Mouse (Mus musculus) gastrocnemius, postnatal 25 days (tissue): ENCODE measurements around the gene Serf2. TPM values are rescaled to one million over a fixed set of nuclear protein-coding genes. Genes with fewer than 3 reads are reported as not detected.

Experiments
- DNase-seq: peaks from one replicate; pipeline ENCODE4 v3.0.0; 2022
- long read RNA-seq, 2 experiments: library from polyadenylated mRNA; stranded (forward); transcript quantifications; one replicate each; pipeline ENCODE4 v2.0.0; 2021
- total RNA-seq, 2 experiments: library from RNA; stranded (reverse); gene quantifications; 1 replicate in 1 of 2; 2 replicates in 1 of 2; pipeline ENCODE4 v1.2.3; 2021

The Serf2 gene
- total RNA-seq: 100 to 1,000 TPM; 315 to 360 TPM
- long read RNA-seq, experiment 1, transcript Serf2-204 (3 exons, 3,056 nt): major isoform, 1,192 of 1,246 reads
- long read RNA-seq, experiment 1, transcript Serf2-201 (3 exons, 525 nt): minor isoform, 17 of 1,246 reads
- long read RNA-seq, experiment 1, partial matches to known transcripts: 3 of 1,246 reads
- long read RNA-seq, experiment 1, other reads (novel, unspliced or antisense): 31 of 1,246 reads
- long read RNA-seq, experiment 2, transcript Serf2-202 (3 exons, 876 nt): minor isoform, 5 of 946 reads
- long read RNA-seq, experiment 2, transcript Serf2-201 (3 exons, 525 nt): minor isoform, 19 of 946 reads
- long read RNA-seq, experiment 2, transcript Serf2-204 (3 exons, 3,056 nt): major isoform, 859 of 946 reads
- long read RNA-seq, experiment 2, partial matches to known transcripts: 30 of 946 reads
- long read RNA-seq, experiment 2, other reads (novel, unspliced or antisense): 29 of 946 reads

DNA sequence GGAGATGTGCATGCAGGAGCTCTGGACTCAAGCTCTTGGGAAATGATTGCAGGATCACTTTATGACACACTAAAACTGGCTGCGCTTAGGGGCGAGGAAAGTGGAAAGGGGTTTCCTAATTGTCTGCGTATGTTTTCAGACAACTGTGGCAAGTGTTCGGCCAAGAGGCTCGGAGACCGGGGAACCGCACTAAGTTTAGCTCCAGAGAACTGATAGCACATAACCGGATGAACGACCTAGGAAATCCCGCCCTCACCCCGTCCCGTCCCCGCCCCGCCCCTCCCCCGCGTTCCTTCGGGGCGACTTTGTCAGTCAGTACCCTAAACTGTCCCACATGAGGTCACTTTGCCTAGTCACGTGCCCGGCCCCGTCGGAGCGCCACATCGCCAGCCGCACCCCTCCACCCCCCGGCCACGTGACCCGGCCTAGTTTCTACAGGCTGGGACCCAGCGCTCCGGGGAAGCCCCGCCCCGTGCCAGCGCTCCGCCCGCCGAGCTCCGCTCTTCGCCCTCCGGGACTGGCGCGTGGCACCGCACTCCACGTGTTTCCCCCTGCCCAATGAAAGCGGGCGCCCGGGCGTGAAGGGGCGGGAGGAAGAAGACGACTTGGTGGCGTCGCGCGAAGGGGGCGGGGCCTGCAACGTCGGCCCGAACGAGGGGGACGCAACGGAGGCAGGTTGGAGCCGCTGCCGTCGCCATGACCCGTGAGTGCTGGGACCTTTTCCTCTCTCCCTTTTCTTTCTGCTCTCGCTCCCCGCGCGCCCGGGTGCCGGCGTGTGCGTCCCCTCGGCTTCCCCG, at the start of gene Serf2:
Gene Serf2 (plus strand): TSS at position 457 of the 797 bp plus-strand sequence.
- peak; percentile 100 for DNase-seq

DNA sequence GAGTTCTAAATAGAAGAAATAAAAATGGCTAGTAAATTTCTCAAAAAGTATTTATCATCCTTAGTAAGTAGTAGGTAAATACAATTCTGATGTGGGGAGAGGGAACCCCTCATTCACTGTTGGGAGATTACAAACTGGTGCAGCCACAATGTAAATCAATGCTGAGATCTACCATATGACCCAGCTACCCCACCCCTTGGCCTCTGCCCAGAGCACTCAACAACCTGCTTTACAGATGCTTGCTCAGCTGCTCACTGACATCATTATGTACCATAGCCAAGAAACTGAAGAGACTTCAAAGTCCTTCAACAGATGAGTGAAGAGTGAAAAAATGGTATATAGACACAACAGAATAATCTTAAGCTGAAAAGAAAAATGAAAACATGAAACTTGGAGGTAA, 45.7 kb upstream of the Serf2 start:
- DNase-seq: no peak

DNA sequence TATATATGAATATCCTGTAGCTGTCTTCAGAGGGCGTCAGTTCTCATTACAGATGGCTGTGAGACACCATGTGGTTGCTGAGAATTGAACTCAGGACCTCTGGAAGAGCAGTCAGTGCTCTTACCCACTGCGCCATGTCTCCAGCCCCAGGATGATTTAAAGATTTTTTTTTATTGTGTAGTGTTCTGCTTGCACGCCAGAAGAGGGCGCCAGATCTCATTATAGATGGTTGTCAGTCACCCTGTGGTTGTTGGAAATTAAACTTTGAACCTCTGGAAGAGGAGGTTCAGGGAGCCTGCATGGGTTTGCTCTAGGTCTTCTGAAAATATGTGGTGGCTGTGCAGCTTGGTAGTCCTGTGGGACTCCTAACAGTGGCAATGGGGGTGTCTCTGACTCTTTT, 40.8 kb upstream of the Serf2 start:
- no peak for DNase-seq

DNA sequence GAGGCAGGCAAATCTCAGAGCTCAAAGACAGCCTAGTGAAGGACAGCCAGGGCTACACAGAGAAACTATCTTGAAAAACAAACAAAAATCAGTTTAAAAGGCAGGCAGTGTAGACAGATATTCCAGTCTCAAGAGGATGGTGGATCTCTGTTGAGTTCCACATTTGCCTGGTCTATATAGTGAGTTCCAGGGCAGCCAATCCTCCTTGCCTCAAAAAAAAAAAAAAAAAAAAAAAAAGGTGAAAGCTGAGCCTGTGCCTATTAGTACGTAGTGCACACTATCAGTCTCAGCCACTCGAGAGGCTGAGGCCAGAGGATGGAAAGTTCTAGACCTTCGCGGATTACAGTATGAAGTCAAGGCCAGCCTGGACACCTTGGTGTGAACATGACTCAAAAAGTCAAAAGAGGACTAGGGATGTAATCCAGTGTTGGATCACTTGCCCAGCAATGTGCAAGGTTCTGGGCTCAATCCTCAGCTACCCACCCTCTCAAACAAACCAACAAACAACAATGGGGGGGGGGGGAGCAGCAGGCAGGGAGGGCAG, 36.1 kb upstream of the Serf2 start:
- no peak for DNase-seq

DNA sequence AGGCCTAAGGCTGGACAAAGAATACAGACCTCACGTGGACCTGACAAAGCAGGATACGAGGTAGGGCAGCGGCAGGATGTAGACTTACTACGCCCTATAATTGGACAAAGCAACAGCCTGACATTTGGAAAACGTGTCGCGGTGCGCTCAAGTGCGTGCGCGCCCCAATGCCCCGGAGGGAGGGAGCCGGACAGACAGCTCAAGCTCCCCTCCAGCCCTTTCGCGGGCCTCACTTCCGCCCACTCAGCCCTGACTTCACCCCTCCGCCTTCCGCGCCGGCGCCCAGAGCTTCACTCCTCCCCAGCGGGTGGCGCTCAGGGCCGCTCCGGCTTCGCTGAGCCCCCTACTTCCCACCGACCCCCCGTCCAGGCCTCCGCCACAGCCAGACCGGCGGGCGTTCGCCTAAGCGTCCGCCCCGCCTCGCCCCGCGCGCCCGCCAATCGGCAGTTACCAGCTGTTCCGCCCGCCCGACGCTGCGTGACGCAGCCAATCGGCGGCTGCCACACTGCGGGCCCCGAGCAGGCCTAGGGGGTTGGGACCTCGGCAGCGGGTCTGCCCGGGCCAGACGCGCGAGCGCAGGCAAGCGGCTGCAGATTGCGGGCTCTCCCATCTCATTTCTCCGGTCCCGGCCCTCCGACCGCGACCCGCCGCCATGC, 35.5 kb upstream of the Serf2 start, which contains the start of the genes Pdia3 and Catsper2:
Gene Pdia3 (plus strand): TSS at position 389 of the 656 bp plus-strand sequence.
Gene Catsper2 (minus strand): TSS at position 406 of the 656 bp plus-strand sequence.
- peak; percentile 99 for DNase-seq

DNA sequence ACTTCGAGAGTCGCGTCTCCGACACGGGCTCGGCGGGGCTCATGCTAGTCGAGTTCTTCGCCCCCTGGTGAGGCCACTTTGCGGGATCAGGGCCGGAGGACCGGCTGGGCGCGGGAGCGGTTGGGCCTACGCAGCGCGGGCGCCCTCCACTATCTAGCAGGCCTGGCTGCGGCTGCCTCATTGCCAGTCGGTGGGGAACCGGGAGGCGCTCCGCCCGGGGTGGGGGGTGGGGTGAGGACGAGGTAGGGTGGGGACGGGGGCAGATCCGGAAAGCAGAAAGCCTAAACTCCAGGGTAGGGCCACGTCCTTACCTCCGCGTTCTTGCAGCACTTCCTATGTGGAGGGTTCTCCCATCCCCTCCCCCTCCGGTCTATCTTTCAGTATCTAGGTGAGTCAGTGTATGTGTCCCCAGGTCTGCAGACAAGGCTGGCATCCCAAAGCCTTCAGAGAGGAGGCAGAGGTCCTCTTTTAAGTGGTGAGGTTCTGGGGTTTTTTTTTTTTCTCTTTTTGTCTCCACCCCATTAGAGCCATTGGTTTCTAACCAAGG, 34.8 kb upstream of the Serf2 start:
- no peak for DNase-seq

DNA sequence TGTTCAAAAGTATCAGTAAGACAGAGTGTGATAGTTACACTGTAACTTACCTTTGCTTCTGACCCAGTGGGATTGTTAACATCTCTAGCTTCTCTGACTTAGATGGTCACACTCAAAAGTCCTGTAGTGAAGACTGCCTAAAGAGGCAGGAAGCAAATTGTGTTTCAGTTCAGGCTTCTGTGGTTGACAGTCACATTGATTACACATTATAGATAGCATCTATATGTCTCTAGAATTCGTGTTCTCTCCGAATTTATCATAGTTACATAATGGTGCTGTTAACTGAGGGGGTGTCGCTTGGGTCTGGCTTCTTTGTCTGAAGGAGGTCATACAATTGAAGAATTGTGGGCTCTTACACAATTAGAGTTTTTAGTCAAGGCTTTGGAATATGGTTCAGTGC, 33.9 kb upstream of the Serf2 start:
- no peak for DNase-seq

DNA sequence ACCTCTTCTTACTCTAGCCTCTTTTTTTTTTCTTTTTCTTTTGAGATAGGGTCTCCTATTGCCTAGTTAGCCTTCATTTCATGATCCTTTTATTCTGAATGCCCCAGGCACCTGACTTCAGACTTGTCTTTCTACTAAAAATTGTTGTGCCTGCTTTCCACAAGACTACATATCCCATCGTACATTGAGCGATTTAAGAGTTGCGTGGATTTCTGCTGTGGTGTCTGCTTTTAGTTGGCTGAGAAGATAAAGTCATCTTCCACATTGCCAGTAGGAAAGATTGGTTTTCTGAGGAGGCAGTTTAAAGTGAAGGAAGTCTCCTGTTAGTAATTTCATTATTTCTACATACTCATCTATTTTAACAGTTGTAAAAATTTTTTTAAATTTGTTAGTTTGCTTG, 33.4 kb upstream of the Serf2 start:
- DNase-seq: no peak

DNA sequence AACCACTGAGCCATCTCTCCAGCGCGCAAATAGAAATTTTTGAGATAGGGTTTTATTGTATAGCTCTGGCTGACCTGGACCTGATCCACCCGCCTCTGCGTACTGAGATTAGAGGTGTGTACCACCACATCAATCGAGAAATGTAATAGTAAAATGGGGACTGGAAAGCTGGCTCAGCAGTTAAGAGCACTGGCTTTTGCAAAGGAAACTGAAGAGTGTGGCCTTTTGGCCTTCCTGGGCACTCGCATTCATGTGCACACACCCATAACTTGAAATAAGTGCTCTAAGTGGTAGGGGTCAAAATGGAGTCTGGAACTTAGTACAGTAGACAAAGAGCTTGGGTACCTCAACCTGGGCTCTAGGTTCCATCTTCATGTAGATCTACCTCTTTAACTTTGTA, 32.6 kb upstream of the Serf2 start:
- DNase-seq: no peak

DNA sequence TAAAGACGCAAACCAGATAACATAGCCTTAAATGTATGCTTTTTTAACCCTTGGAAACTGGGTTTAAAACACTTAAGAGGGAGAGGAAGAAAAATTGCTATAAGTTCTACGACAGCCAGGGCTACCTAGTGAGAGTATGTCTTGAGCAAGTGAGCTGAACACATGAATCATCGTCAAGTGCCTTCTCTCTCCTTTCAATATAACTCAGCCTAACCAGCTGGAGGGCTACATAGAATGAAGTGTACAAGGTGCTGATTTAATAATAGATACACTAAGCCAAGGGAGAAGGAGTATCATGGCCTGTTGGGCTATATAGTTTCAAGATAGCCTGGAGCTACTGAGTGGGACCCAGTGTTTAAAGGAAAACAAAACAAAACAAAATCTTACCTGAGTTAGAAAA, 30.5 kb upstream of the Serf2 start:
- DNase-seq: no peak

DNA sequence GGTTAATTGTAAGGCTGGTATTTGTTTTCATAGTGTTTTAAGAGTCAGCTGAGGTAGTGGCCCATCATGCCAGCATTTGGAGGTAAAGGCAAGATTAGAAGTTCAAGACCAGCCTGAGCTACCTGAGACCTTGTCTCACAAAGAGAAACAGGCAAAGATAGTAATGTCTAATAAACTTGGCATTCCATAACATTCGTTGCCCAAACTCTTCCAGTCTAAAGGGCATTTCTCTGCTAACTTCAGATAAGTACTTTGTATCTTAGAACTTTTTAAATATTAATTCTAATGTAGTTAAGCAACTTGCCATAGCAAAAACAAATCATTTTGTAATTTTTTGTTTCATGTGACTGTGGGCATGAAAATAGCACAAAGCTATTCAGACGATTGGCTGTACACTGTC, 25.8 kb upstream of the Serf2 start:
- DNase-seq: no peak

DNA sequence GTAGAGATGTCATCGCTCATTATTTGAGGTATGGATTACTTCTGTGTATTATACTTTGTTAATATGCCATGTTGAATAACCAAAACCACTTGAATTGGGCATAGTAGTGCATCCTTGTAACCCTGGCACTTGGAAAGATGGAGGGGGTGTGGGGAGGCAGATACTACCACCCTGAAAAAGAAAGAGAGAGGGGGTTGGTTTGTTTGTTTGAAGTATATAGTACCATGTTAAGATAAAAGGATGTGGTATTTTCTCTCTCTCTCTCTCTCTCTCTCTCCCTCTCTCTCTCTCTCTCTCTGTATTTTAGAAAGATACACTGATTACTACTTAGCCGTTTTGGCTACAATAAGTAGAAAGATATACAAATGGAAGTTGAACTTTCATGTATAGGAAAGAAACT, 23.1 kb upstream of the Serf2 start:
- DNase-seq: no peak

DNA sequence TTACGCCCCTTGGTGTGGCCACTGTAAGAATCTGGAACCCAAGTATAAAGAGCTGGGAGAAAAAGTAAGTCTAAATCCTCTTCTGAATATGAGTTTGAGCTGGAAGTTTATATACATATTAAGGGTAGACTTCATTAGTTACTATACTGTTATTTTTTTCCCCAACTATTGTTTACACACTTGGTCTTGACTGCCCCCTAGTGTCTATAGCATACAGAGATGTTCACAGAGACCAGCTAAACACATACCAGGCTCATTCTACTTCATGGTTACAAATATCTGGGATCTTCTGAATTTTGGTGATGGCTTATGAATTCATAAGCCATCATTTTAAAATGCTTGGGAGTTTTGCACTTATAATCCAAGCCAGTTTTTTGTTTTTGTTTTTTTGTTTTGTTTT, 14.1 kb upstream of the Serf2 start:
- no peak for DNase-seq

DNA sequence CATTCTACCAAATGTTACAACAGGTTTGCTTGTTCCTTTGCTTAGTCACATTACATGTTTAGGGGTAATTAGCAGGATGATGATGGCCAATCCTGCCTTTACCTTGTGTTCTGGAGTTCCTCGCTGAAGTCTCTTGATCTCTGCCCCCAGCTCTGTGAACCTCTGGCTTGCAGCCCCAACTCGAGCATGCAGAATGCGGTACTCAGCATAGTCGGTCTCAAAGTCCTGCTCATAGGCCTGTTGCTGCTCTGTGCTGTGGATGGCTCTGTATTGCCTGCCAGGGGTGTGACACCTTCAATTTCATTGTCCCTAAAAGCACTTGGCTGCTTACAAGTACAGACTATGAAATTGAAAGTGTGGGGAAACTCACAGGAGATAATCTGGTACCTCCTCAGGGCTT, 9.2 kb upstream of the Serf2 start:
- no peak for DNase-seq

DNA sequence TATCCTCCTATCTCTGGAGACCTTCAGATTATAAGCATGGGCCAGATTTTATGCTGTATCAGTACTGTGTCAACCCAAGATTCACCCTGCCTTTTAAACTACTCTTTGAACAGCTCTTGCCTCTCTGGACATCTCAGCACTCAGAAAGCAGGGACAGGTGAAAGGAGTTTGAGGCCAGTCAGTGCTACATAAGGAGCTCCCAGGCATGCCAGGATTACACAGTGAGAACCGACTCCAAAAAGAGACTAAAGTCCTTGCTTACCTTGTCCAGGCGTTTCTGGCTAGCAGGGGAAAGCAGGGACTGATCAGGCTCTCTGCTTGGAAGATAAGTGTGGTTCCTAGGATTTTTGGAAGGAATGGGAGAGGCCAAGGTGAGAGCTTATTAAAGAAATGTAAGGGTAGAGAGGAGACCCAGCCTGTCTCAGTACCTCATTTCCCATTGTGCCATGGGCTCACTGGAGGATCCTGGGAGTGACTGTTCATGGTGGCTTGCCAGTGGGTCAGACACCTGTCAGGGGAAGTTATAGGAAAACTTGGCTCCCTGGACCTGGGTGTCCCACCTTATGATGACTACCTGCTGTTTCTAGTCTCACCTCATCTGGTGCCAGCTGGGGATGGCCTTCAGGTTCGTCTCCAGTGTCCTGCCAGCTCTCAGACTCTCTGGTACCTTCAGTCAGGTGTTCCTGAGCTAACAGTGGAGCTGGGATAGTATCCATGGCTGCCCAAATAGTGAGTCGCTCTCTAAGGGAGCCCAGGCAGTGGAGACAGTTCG, 8.0 kb upstream of the Serf2 start:
- DNase-seq: no peak

DNA sequence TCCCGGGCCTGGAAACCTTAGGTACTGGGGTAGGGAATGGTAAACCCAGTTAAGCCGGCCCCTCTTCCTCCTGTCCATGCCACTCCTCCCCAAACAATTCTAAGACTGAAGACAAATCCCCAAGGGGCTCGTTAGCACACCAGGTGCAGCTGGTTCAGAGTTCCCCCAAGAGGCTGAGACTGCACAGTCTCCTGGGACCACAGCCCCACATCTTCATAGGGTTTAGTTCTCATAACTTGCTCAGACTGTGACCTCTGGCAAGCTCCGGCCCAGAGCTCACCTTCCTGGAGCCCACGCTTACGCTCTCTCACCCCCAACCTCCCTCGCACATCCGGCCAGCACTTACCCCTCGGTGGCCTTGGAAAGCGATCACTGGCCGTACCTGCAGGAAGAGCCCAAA, 7.2 kb upstream of the Serf2 start:
- DNase-seq: no peak

DNA sequence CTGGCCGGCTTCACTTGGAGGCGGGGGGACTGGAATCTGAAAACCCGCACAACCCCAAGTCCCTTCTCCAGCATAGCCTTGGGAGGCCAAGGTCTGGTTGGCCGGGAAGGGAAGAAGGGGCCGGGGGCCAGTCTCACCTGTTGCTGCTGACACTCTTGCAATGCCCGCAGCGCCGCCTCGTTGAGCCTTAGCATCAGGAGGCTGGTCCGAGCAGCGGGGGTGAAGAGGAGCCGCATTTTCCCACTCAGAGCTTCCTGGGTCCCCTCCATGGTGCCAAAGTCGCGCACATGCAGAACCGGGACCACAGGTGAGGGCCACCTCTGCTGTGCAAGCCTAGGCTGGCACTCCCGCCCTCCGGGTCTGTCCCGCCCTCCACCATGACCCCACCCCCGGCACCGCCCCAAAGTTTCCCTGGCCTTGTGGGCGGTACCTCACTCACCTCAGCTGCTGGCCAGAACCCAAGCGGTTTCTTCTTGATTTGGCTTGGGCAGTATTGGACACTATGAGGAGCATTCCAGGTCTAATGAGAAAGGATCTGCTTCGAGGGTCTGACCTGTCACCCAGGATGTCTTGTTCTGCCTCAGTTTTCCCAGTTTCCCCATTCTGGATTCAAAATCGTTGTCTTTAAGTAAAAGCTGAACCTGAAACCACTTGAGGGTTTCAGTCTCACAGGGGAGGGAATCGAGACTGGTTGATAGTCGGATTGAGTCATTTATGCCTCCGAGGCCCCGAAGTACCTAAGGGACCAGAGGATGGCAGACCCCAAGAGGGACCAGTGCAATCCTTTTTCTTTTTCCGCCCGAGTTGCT, 6.5 kb upstream of the Serf2 start:
- DNase-seq: peak; percentile 58

DNA sequence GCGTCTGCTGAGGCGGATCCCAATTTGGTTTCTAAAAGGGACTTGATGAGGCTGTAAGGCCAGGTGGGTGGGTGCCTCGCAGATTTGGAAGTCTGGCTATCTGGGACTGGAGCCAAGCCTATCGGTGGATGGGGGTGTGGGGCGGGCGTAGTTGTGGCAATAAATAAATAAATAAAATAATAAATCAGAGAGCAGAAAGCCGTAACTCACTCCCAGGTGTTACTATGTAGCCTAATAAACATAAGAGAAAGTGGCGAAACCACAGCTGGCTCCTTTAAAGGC, 6.0 kb upstream of the Serf2 start:
- no peak for DNase-seq

DNA sequence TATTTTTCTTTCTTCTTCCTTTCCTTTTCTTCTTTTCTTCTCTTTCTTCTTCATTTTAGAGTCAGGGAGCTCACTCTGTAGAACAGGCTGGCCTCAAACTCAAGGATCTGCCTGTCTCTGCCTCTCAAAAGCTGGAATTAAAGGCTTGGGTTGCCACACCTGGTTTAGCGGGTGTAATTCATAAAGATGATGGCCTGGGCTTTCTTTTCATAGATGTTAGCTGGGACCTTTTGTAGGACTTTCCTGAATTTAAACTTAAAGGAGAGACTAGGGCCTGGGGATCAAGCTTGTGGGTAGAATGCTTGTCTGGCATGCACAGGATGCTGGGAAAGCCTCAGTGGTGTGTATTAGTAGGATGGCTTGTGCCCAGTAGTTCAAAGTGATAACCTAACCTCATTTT, 4.8 kb upstream of the Serf2 start, which contains the start of gene Ell3:
Gene Ell3 (minus strand): TSS at position 101 of the 400 bp plus-strand sequence.
- no peak for DNase-seq

DNA sequence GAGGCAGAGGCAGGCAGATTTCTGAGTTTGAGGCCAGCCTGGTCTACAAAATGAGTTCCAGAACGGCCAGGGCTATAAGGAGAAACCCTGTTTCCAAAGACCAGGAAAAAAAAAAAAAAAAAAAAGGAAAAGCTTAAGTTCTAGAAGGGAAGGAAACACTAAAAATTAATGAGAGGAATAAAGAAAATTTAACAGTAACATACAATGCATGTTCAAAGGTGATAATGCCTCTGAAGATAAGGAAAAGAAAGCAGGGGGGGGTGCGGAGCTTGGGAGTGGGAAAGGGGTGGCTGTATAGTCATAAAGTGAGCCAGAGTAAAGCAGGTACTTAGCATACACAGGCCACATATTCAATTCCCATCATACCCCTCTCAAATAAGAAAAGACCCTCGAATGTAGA, 3.9 kb upstream of the Serf2 start:
- no peak for DNase-seq

DNA sequence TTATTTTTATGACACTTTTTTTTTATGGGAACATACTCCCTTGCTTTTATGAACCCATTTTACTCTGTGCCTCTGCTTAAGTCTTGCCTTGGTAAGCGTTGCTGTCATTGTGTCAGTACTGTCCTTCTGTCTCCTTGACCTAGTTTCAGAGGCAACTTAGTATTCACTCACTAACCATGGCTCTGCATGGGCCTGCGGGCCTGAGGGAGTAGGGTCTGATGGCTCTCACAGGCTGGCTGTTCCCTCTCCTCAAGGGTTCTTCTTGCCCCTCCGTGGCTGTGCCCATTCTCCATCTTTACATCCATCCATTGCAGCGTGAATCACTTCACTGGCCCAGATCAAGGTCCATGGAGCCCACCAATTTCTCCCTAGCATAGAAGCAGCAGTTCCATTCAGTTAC, 2.5 kb upstream of the Serf2 start:
- DNase-seq: no peak
